ENCODE assay signal across 12 mouse cellular contexts in genomic region chr10:111721068-111721467, GRCm38 (mm10).
A peak's percentile ranks its signal among the peaks of the same experiment; 100 is the strongest.
DNase-seq lines count a peak whose midpoint lies in the region; ATAC-seq and TF ChIP-seq lines count a peak whose summit lies in the region.
"Had no signal": no experiment of that assay in that cellular context is flagged by ENCODE, and none has a peak within 500 bp of the region (broad histone marks: within the 10 kb centered on the region; RNA-seq: fewer than 3 reads in every experiment).

No protein-coding gene starts in this region.

- H3K4me2 ChIP-seq in hindbrain, embryonic 14.5 days (replicated peaks) = no peak overlapping the region
- H3K4me2 ChIP-seq: embryonic facial prominence, embryonic 12.5 days; limb, embryonic 13.5 days; stomach, embryonic 15.5 days had no signal

- no peak overlapping the region for H3K4me3 ChIP-seq in gastrocnemius, adult 2 months
- H3K4me3 ChIP-seq in hindbrain, embryonic 14.5 days (replicated peaks; ENCODE audit: low read length) = no peak overlapping the region
- H3K4me3 ChIP-seq: embryonic facial prominence, embryonic 12.5 days; limb, embryonic 13.5 days; stomach, embryonic 15.5 days had no signal

- peak overlapping the region; percentile 43; the same call in 1 of the 2 replicates for H3K27ac ChIP-seq in gastrocnemius, adult 2 months
- H3K27ac ChIP-seq in hindbrain, embryonic 14.5 days = no peak overlapping the region
- H3K27ac ChIP-seq: embryonic facial prominence, embryonic 12.5 days; limb, embryonic 13.5 days; stomach, embryonic 15.5 days had no signal

- no peaks in the 10 kb centered on the region for H3K9me3 ChIP-seq in hindbrain, embryonic 14.5 days (ENCODE audit: control insufficient read depth, low read length)
- H3K9me3 ChIP-seq: embryonic facial prominence, embryonic 12.5 days; limb, embryonic 13.5 days; stomach, embryonic 15.5 days had no signal

- peak; percentile 36 for DNase-seq in gastrocnemius, adult 2 months
- DNase-seq in gastrocnemius, postnatal 4 days (ENCODE audit: low spot score in 2 of 2) = no peak
- DNase-seq in MEL-GATA-1-ER (ENCODE audit: extremely low read depth, low read depth) = peak; percentile 79
- peak; percentile 19 for DNase-seq in heart, postnatal 25 days (ENCODE audit: low spot score)
- DNase-seq in ovary, adult 18-20 months (ENCODE audit: low spot score) = no peak
- no peak for DNase-seq in hindbrain, embryonic 14.5 days (ENCODE audit: low spot score)
- DNase-seq: right cerebral cortex, adult 18-20 months had no signal

- TF ChIP-seq CTCF in gastrocnemius, adult 2 months (IDR thresholded peaks at IDR 0.05) = no peak

- H3K27me3 ChIP-seq in hindbrain, embryonic 14.5 days (ENCODE audit: control insufficient read depth, insufficient read depth, low read length) = no peaks in the 10 kb centered on the region
- H3K27me3 ChIP-seq: CH12.LX; embryonic facial prominence, embryonic 12.5 days; limb, embryonic 13.5 days; stomach, embryonic 15.5 days had no signal

- intact Hi-C loops in gastrocnemius, adult 2 months (cut with DNase I) = no loop called here
- intact Hi-C loops in heart, postnatal 25 days (cut with DNase I) = no loop called here

- H3K36me3 ChIP-seq in hindbrain, embryonic 14.5 days (replicated peaks; ENCODE audit: control insufficient read depth, insufficient read depth) = no peaks in the 10 kb centered on the region
- H3K36me3 ChIP-seq: embryonic facial prominence, embryonic 12.5 days; limb, embryonic 13.5 days; stomach, embryonic 15.5 days had no signal

- ATAC-seq in granulocyte monocyte progenitor cell, adult 5-6 weeks (replicated peaks; ENCODE audit: poor library complexity, severe bottlenecking) = peak; percentile 83
- no peak for ATAC-seq in hindbrain, embryonic 14.5 days (ENCODE audit: low FRiP score)

- H3K4me1 ChIP-seq in hindbrain, embryonic 14.5 days (replicated peaks; ENCODE audit: control insufficient read depth, insufficient read depth, low read length) = no peaks in the 10 kb centered on the region
- H3K4me1 ChIP-seq: embryonic facial prominence, embryonic 12.5 days had no signal

- WGBS in hindbrain, embryonic 14.5 days = 86% methylated on average over 5 of the region's 5 CpGs

- no peak overlapping the region for H3K9ac ChIP-seq in hindbrain, embryonic 14.5 days
- H3K9ac ChIP-seq: embryonic facial prominence, embryonic 12.5 days; limb, embryonic 13.5 days; stomach, embryonic 15.5 days had no signal

Comparison
In these comparisons a context has a peak if more than half of its experiments do, and no peak if none do; other contexts are left out.
1. DNase-seq: peak in gastrocnemius, adult 2 months (single experiment), MEL-GATA-1-ER (single experiment) and heart, postnatal 25 days (single experiment); none in gastrocnemius, postnatal 4 days (0 of 2), ovary, adult 18-20 months (single experiment) and hindbrain, embryonic 14.5 days (single experiment).